Mouse (Mus musculus) E14TG2a.4 (cell line): Measurements from ENCODE around the gene Clp1.

Experiments used
- CTCF ChIP-seq: conservative IDR thresholded peaks from 2 replicates; pipeline ENCODE4 v1.5.1; 2014; ENCODE audit warnings: low read length
- NANOG ChIP-seq: IDR thresholded peaks from 2 replicates; pipeline ENCODE4 v1.6.1; 2014; ENCODE audit warnings: borderline replicate concordance, low read length, mixed read lengths
- POU5F1 ChIP-seq: IDR thresholded peaks from 2 replicates; pipeline ENCODE4 v1.6.1; 2014; ENCODE audit warnings: low read length, borderline replicate concordance

DNA sequence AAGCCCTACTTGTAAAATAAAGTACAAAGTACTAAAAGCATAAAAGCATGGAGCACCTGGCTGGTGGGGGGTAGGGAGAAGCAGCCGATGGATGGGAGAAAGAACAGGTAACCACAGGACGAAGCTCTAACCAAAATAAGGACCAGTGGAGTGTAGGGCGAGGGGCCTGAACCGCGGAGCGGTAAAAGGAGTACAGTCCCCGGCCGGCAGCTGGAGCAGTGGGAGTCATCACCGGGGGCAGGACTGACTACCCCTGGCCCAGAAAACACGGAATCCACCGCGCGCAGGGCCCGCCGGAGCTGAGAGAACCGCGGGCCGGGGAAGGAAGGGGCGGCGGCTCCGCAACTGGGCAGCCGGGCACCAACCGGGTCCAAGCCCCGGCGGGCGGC is 12.7 kb downstream of the Clp1 start:
- TF ChIP-seq CTCF (no peak), NANOG (no peak), POU5F1 (no peak)
